Comparison of ENCODE assay signal across 19 mouse cellular contexts in genomic region chr7:68090576-68090975, GRCm38 (mm10).
DNase-seq lines count a peak whose midpoint lies in the region; ATAC-seq lines count a peak whose summit lies in the region.
"Had no signal": no experiment of that assay in that cellular context is flagged by ENCODE, and none has a peak within 500 bp of the region (broad histone marks: within the 10 kb centered on the region; RNA-seq: fewer than 3 reads in every experiment).

No protein-coding gene starts in this region.

- ATAC-seq in frontal cortex, adult (ENCODE audit: low TSS enrichment): peak; percentile 56
- ATAC-seq: forebrain, embryonic 15.5 days; intestine, postnatal 0 days; midbrain, embryonic 16.5 days had no signal

- no peak for DNase-seq in frontal cortex, postnatal 36 days (ENCODE audit: low spot score in 2 of 2)
- DNase-seq in right cerebral cortex, adult 18-20 months: peak; percentile 48
- DNase-seq in right cerebral cortex, postnatal 14 days: no peak
- DNase-seq in layer of hippocampus, postnatal 10 days (ENCODE audit: low spot score in 2 of 2): peak; percentile 35 to 42
- DNase-seq in right cerebral cortex, postnatal 25 days: peak; percentile 38
- no peak for DNase-seq in urinary bladder, postnatal 36 days (ENCODE audit: low spot score in 2 of 2)
- no peak for DNase-seq in adrenal gland, postnatal 4 days (ENCODE audit: low spot score in 2 of 2)
- DNase-seq: cerebellum, adult 2 months; cerebellum, postnatal 25 days; gastrocnemius, postnatal 36 days; heart, adult 2 months; heart, postnatal 14 days; kidney, postnatal 25 days; lung, postnatal 4 days; thymus, postnatal 36 days had no signal

Comparison
In these comparisons a context has a peak if more than half of its experiments do, and no peak if none do; other contexts are left out.
1. DNase-seq: peak in right cerebral cortex, adult 18-20 months (single experiment), layer of hippocampus, postnatal 10 days (2 of 2) and right cerebral cortex, postnatal 25 days (single experiment); none in frontal cortex, postnatal 36 days (0 of 2), right cerebral cortex, postnatal 14 days (single experiment), urinary bladder, postnatal 36 days (0 of 2) and adrenal gland, postnatal 4 days (0 of 2).